In genomic region chrX:12467528-12468179, GRCm38 (mm10) we compare ENCODE assay signal across 10 mouse cellular contexts.
A peak's percentile ranks its signal among the peaks of the same experiment; 100 is the strongest.
DNase-seq lines count a peak whose midpoint lies in the region; ATAC-seq and TF ChIP-seq lines count a peak whose summit lies in the region.
"Had no signal": no experiment of that assay in that cellular context is flagged by ENCODE, and none has a peak within 500 bp of the region (broad histone marks: within the 10 kb centered on the region; RNA-seq: fewer than 3 reads in every experiment).

No protein-coding gene starts in this region.

- no peak overlapping the region for H3K9ac ChIP-seq in intestine, embryonic 14.5 days (ENCODE audit: low read length)
- no peak overlapping the region for H3K9ac ChIP-seq in intestine, postnatal 0 days (ENCODE audit: low read depth, low read length)
- no peak overlapping the region for H3K9ac ChIP-seq in midbrain, embryonic 13.5 days (replicated peaks)
- H3K9ac ChIP-seq: embryonic facial prominence, embryonic 15.5 days had no signal

- no peak for TF ChIP-seq CTCF in intestine, postnatal 0 days (IDR thresholded peaks at IDR 0.05; ENCODE audit: low read depth)
- no peak for TF ChIP-seq CTCF in kidney, adult 2 months (conservative IDR thresholded peaks at IDR 0.05; ENCODE audit: insufficient read depth, insufficient read length, low read depth, low read length)

- H3K27ac ChIP-seq in intestine, embryonic 14.5 days (ENCODE audit: low read depth): peak overlapping the region; percentile 51
- no peak overlapping the region for H3K27ac ChIP-seq in intestine, postnatal 0 days (ENCODE audit: low read depth, low read length)
- peak overlapping the region; percentile 12; the same call in 1 of the 2 replicates for H3K27ac ChIP-seq in kidney, adult 2 months (ENCODE audit: insufficient read depth, low read depth, low read length)
- peak overlapping the region; percentile 85 for H3K27ac ChIP-seq in midbrain, embryonic 13.5 days
- H3K27ac ChIP-seq: embryonic facial prominence, embryonic 15.5 days had no signal

- H3K9me3 ChIP-seq in intestine, embryonic 14.5 days (ENCODE audit: control insufficient read depth, low read length): no peaks in the 10 kb centered on the region
- H3K9me3 ChIP-seq in intestine, postnatal 0 days (ENCODE audit: control insufficient read depth): no peaks in the 10 kb centered on the region
- no peaks in the 10 kb centered on the region for H3K9me3 ChIP-seq in midbrain, embryonic 13.5 days
- H3K9me3 ChIP-seq: embryonic facial prominence, embryonic 15.5 days had no signal

- WGBS in intestine, embryonic 14.5 days: 32% methylated on average over 10 of the region's 10 CpGs
- WGBS in intestine, postnatal 0 days: 57% methylated on average over 10 of the region's 10 CpGs
- WGBS in kidney, adult 2 months: 49% methylated on average over 10 of the region's 10 CpGs
- 34% methylated on average over 10 of the region's 10 CpGs for WGBS in midbrain, embryonic 13.5 days

- H3K4me3 ChIP-seq in intestine, embryonic 14.5 days (ENCODE audit: low read depth, low read length): no peak overlapping the region
- H3K4me3 ChIP-seq in intestine, postnatal 0 days (ENCODE audit: low read depth, low read length): no peak overlapping the region
- no peak overlapping the region for H3K4me3 ChIP-seq in kidney, adult 2 months (ENCODE audit: insufficient read depth, low read depth, low read length)
- no peak overlapping the region for H3K4me3 ChIP-seq in midbrain, embryonic 13.5 days (replicated peaks)
- H3K4me3 ChIP-seq: embryonic facial prominence, embryonic 15.5 days had no signal

- H3K4me1 ChIP-seq in intestine, embryonic 14.5 days (replicated peaks; ENCODE audit: control insufficient read depth, insufficient read depth, low read length): no peaks in the 10 kb centered on the region; the same call in 1 of the 2 replicates
- no peaks in the 10 kb centered on the region for H3K4me1 ChIP-seq in intestine, postnatal 0 days (replicated peaks; ENCODE audit: control insufficient read depth, insufficient read depth, low read length)
- H3K4me1 ChIP-seq in kidney, adult 2 months (ENCODE audit: control insufficient read depth, insufficient read depth, low read length): no peaks in the 10 kb centered on the region
- peaks cover 30% of the 10 kb centered on the region for H3K4me1 ChIP-seq in midbrain, embryonic 13.5 days (replicated peaks)

- no peaks in the 10 kb centered on the region for H3K27me3 ChIP-seq in intestine, embryonic 14.5 days (replicated peaks; ENCODE audit: control insufficient read depth, insufficient read depth, low read length)
- no peaks in the 10 kb centered on the region for H3K27me3 ChIP-seq in intestine, postnatal 0 days (replicated peaks; ENCODE audit: control insufficient read depth, insufficient read depth, low read length)
- no peaks in the 10 kb centered on the region for H3K27me3 ChIP-seq in kidney, adult 2 months (replicated peaks; ENCODE audit: control insufficient read depth, insufficient read depth, low read length)
- H3K27me3 ChIP-seq in midbrain, embryonic 13.5 days: no peaks in the 10 kb centered on the region; the same call in 1 of the 2 replicates
- H3K27me3 ChIP-seq: embryonic facial prominence, embryonic 15.5 days had no signal

- no peaks in the 10 kb centered on the region for H3K36me3 ChIP-seq in intestine, embryonic 14.5 days (ENCODE audit: control insufficient read depth, insufficient read depth, low read length)
- no peaks in the 10 kb centered on the region for H3K36me3 ChIP-seq in intestine, postnatal 0 days (ENCODE audit: control insufficient read depth, insufficient read depth)
- H3K36me3 ChIP-seq in kidney, adult 2 months (ENCODE audit: control insufficient read depth, insufficient read depth, low read length): no peaks in the 10 kb centered on the region
- H3K36me3 ChIP-seq in midbrain, embryonic 13.5 days: no peaks in the 10 kb centered on the region
- H3K36me3 ChIP-seq: embryonic facial prominence, embryonic 15.5 days had no signal

- H3K4me2 ChIP-seq in intestine, embryonic 14.5 days (ENCODE audit: low read length): 0 out of 2 replicates have a peak overlapping the region, but pooled peaks have one; percentile 11
- H3K4me2 ChIP-seq in intestine, postnatal 0 days (replicated peaks; ENCODE audit: low read depth): no peak overlapping the region
- H3K4me2 ChIP-seq in midbrain, embryonic 13.5 days (replicated peaks): no peak overlapping the region; the same call in 1 of the 2 replicates
- H3K4me2 ChIP-seq: embryonic facial prominence, embryonic 15.5 days had no signal

- DNase-seq in intestine, embryonic 14.5 days (ENCODE audit: low spot score): peak; percentile 54
- DNase-seq in embryo, embryonic 9.5 days (ENCODE audit: extremely low spot score): peak; percentile 62
- DNase-seq in kidney, adult 2 months: peak; percentile 38
- DNase-seq in cerebellum, adult 8-10 months: no peak
- no peak for DNase-seq in spleen, postnatal 36 days (ENCODE audit: low spot score in 2 of 2)

- ATAC-seq in intestine, embryonic 14.5 days (replicated peaks; ENCODE audit: low FRiP score, low TSS enrichment, low read depth): no peak
- ATAC-seq in intestine, postnatal 0 days: no peak
- ATAC-seq in midbrain, embryonic 13.5 days: peak; percentile 51
- ATAC-seq in monocyte, adult 5-6 weeks (replicated peaks; ENCODE audit: insufficient number of reproducible peaks, low FRiP score, low TSS enrichment, poor library complexity, severe bottlenecking): no peak
- ATAC-seq: Patski had no signal

- no peak for TF ChIP-seq POLR2A in kidney, adult 2 months (IDR thresholded peaks at IDR 0.05; ENCODE audit: low read depth, low read length)

Comparison
In these comparisons a context has a peak if more than half of its experiments do, and no peak if none do; other contexts are left out.
1. DNase-seq: peak in intestine, embryonic 14.5 days (single experiment), embryo, embryonic 9.5 days (single experiment) and kidney, adult 2 months (single experiment); none in cerebellum, adult 8-10 months (single experiment) and spleen, postnatal 36 days (0 of 2).